Mouse (Mus musculus): Measurements from ENCODE around the gene Ppp6r1. TPM values are rescaled to one million over a fixed set of nuclear protein-coding genes. Genes with fewer than 3 reads are reported as not detected.

Gene Ppp6r1
- polyA plus RNA-seq, 1 experiment = 419 TPM

DNA sequence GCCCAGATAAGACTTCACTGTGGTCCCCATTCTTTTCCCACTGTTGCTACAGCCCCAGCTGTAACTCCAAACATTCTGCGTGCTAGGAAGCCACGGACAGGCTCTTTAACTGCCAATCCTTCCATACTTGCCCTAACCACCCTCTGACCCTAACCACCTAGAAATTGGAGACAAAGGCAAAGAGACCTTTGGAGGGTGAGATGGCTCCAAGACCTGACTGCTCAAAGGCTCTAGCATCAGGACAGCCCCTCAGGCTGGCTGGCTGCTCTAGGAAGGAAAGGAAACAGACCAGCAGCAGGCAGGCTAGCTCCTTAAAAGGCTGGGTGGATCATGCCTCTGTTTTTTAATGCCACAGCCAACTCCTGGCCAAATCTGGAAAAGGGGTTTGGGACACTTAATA lies 4.6 kb downstream of the Ppp6r1 start:
- DNase-seq = peak; percentile 37
- TF ChIP-seq POLR2A (IDR thresholded peaks at IDR 0.05; ENCODE audit: control insufficient read depth, extremely low read depth, insufficient read depth, low read length, poor library complexity) (no peak), CTCF (IDR thresholded peaks at IDR 0.05; ENCODE audit: borderline replicate concordance, control insufficient read depth, extremely low read depth, insufficient read depth, low read length, poor library complexity) (no peak)
- WGBS = 11% methylated on average over 2 of the region's 2 CpGs
- peak overlapping the region; percentile 100 for H3K27ac ChIP-seq (ENCODE audit: control insufficient read depth, insufficient read depth, low read length)
- H3K27me3 ChIP-seq (ENCODE audit: control insufficient read depth, insufficient read depth, low read length) = no peaks in the 10 kb centered on the region
- H3K36me3 ChIP-seq (ENCODE audit: control insufficient read depth, insufficient read depth, low read length) = no peaks in the 10 kb centered on the region
- peaks cover 35% of the 10 kb centered on the region for H3K4me1 ChIP-seq (replicated peaks; ENCODE audit: control insufficient read depth, insufficient read depth, low read length)
- peak overlapping the region; percentile 38 for H3K4me3 ChIP-seq (ENCODE audit: control insufficient read depth, insufficient read depth, low read length)

DNA sequence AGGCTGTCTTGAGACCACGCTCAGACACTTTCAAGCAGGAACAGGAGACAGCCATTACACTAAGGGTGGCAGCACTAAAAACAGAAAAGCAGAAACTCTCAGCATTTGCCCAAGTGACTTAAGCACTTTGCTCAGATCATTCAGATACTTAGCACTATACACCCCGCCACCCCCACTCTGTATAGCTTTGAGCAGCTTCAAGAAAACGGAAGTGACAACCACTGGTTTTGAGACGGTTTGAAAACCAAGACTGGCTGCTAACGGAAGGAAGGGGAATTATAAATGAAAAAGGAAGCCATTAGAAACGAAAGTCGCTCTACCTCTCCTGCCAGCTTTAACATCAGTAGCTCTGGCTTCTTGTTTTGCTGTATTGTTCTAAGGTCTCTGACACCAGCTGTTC lies 5.0 kb downstream of the Ppp6r1 start:
- peaks cover 35% of the 10 kb centered on the region for H3K4me1 ChIP-seq (replicated peaks; ENCODE audit: control insufficient read depth, insufficient read depth, low read length)
- peak overlapping the region; percentile 100 for H3K27ac ChIP-seq (ENCODE audit: control insufficient read depth, insufficient read depth, low read length)
- no peaks in the 10 kb centered on the region for H3K36me3 ChIP-seq (ENCODE audit: control insufficient read depth, insufficient read depth, low read length)
- TF ChIP-seq POLR2A (IDR thresholded peaks at IDR 0.05; ENCODE audit: control insufficient read depth, extremely low read depth, insufficient read depth, low read length, poor library complexity) (no peak), CTCF (IDR thresholded peaks at IDR 0.05; ENCODE audit: borderline replicate concordance, control insufficient read depth, extremely low read depth, insufficient read depth, low read length, poor library complexity) (no peak)
- H3K4me3 ChIP-seq (ENCODE audit: control insufficient read depth, insufficient read depth, low read length) = peak overlapping the region; percentile 54
- WGBS = 7% methylated on average over 7 of the region's 7 CpGs
- peak; percentile 87 for DNase-seq
- H3K27me3 ChIP-seq (ENCODE audit: control insufficient read depth, insufficient read depth, low read length) = no peaks in the 10 kb centered on the region

DNA sequence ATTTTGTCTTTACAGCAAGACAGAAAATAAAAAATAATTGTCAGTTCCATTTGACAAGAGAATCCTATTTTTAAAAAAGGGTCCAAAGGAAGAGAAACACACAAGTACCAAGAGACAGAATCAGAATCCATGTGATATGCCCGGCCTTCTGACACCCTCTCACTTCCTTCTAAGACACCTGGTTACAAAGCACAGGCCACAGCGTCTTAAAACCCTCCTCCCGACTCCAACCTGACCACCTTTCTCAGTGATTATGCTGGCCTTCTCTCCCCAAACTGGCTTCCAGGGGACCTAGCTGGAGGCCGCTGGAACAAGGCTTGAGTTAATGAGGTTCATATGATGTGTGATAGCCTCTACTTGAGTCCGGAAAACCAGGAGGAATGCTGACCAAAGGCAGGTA lies 5.5 kb downstream of the Ppp6r1 start:
- no peak for TF ChIP-seq POLR2A (IDR thresholded peaks at IDR 0.05; ENCODE audit: control insufficient read depth, extremely low read depth, insufficient read depth, low read length, poor library complexity)
- no peak for TF ChIP-seq CTCF (IDR thresholded peaks at IDR 0.05; ENCODE audit: borderline replicate concordance, control insufficient read depth, extremely low read depth, insufficient read depth, low read length, poor library complexity)
- Histone ChIP-seq H3K4me1 (replicated peaks; ENCODE audit: control insufficient read depth, insufficient read depth, low read length) (peaks cover 35% of the 10 kb centered on the region), H3K27me3 (ENCODE audit: control insufficient read depth, insufficient read depth, low read length) (no peaks in the 10 kb centered on the region), H3K4me3 (ENCODE audit: control insufficient read depth, insufficient read depth, low read length) (peak overlapping the region; percentile 54), H3K36me3 (ENCODE audit: control insufficient read depth, insufficient read depth, low read length) (no peaks in the 10 kb centered on the region), H3K27ac (ENCODE audit: control insufficient read depth, insufficient read depth, low read length) (peak overlapping the region; percentile 100)
- no peak for DNase-seq
- 7% methylated on average over 5 of the region's 5 CpGs for WGBS

DNA sequence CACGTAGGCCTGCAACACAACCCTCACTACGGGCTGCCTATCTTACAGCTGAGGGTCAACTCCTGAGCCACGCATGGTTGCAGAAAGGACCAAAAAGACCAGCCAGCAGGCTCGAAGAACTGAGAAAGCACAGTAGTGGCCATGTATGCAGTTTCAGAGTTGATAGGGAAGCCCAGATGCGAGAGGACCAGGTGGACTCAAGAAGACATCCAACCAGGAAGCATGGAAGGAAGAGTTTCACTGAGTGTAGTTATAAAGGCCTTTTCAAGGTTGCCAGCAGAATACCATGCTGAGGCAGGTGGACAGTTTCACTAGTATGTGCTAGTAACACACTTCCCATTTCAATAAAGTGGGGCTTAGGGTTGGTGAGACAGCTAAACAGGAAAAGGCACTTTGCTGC lies 6.1 kb downstream of the Ppp6r1 start:
- Histone ChIP-seq H3K36me3 (ENCODE audit: control insufficient read depth, insufficient read depth, low read length) (no peaks in the 10 kb centered on the region), H3K27ac (ENCODE audit: control insufficient read depth, insufficient read depth, low read length) (peak overlapping the region; percentile 100), H3K27me3 (ENCODE audit: control insufficient read depth, insufficient read depth, low read length) (no peaks in the 10 kb centered on the region), H3K4me3 (ENCODE audit: control insufficient read depth, insufficient read depth, low read length) (peak overlapping the region; percentile 10; the same call in 1 of the 2 replicates), H3K4me1 (replicated peaks; ENCODE audit: control insufficient read depth, insufficient read depth, low read length) (peaks cover 40% of the 10 kb centered on the region)
- TF ChIP-seq CTCF (IDR thresholded peaks at IDR 0.05; ENCODE audit: borderline replicate concordance, control insufficient read depth, extremely low read depth, insufficient read depth, low read length, poor library complexity) (no peak), POLR2A (IDR thresholded peaks at IDR 0.05; ENCODE audit: control insufficient read depth, extremely low read depth, insufficient read depth, low read length, poor library complexity) (no peak)
- no peak for DNase-seq
- 39% methylated on average over 5 of the region's 5 CpGs for WGBS

DNA sequence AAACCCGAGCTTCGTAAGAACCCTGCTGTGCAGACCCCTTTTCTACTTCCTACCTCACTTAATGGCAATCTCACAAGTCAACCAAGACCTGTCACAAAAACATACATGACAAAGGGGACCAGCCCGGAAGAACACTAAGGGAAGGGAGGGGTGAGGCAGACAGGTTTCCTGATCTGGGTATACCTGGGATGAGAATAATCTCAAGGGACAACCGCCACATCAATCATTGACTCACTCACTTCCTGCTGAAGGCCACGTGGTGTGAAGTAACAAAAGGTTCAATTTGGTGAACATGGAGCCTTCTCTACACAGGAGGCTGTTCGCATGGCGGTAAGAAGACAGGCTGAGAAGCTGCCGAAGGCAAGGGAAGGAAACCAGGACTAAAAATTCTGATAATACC lies 7.2 kb downstream of the Ppp6r1 start:
- H3K4me3 ChIP-seq (ENCODE audit: control insufficient read depth, insufficient read depth, low read length) = peak overlapping the region; percentile 14; the same call in 1 of the 2 replicates
- no peak for TF ChIP-seq POLR2A (IDR thresholded peaks at IDR 0.05; ENCODE audit: control insufficient read depth, extremely low read depth, insufficient read depth, low read length, poor library complexity)
- TF ChIP-seq CTCF (IDR thresholded peaks at IDR 0.05; ENCODE audit: borderline replicate concordance, control insufficient read depth, extremely low read depth, insufficient read depth, low read length, poor library complexity) = no peak
- H3K4me1 ChIP-seq (replicated peaks; ENCODE audit: control insufficient read depth, insufficient read depth, low read length) = peaks cover 39% of the 10 kb centered on the region
- peaks cover 2% of the 10 kb centered on the region for H3K36me3 ChIP-seq (ENCODE audit: control insufficient read depth, insufficient read depth, low read length)
- H3K27me3 ChIP-seq (ENCODE audit: control insufficient read depth, insufficient read depth, low read length) = no peaks in the 10 kb centered on the region
- WGBS = 6% methylated on average over 8 of the region's 8 CpGs
- peak overlapping the region; percentile 89 for H3K27ac ChIP-seq (ENCODE audit: control insufficient read depth, insufficient read depth, low read length)
- DNase-seq = peak; percentile 58

DNA sequence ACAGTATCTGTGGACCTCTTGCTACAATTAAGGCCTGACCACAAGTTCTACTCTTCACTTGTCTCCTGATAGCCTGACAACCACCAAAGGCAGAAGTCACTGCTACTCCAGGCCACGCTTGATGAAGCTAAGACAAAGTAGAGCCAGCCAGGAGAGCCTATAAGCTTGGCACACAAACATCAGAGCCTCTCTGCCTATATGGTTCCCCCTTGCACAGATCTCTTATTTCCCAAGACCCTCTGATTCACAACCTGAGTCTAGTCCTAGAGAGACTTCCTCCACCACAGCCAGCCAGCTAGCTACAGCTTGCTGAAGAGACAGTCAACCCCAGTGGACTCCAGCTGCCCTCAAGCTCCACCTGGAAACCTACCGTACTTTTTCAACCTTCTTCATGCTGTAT lies 10.8 kb downstream of the Ppp6r1 start:
- DNase-seq = no peak
- 86% methylated on average over 2 of the region's 2 CpGs for WGBS
- no peak overlapping the region for H3K4me3 ChIP-seq (ENCODE audit: control insufficient read depth, insufficient read depth, low read length)
- H3K27me3 ChIP-seq (ENCODE audit: control insufficient read depth, insufficient read depth, low read length) = no peaks in the 10 kb centered on the region
- peaks cover 36% of the 10 kb centered on the region for H3K4me1 ChIP-seq (replicated peaks; ENCODE audit: control insufficient read depth, insufficient read depth, low read length)
- H3K36me3 ChIP-seq (ENCODE audit: control insufficient read depth, insufficient read depth, low read length) = peaks cover 38% of the 10 kb centered on the region
- no peak overlapping the region for H3K27ac ChIP-seq (ENCODE audit: control insufficient read depth, insufficient read depth, low read length)
- TF ChIP-seq CTCF (IDR thresholded peaks at IDR 0.05; ENCODE audit: borderline replicate concordance, control insufficient read depth, extremely low read depth, insufficient read depth, low read length, poor library complexity) (no peak), POLR2A (IDR thresholded peaks at IDR 0.05; ENCODE audit: control insufficient read depth, extremely low read depth, insufficient read depth, low read length, poor library complexity) (no peak)

DNA sequence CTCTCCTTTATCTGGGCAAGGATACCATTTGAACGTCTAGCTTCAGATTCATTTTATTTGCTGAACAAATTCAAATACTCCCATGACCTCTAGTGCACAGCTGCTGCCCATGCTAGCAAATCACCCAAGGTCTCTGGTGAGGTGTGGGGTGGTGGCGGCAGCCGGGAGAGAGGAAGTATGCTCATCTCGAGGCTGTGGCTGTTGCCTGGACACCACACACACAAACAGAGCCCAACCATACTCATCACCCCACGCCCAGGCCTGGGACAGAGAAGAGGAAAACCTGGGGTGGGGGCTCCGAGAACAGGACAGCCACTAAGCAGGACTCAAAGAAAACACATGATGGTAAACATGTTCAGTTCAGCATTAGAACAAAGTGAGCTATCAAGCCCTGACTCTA lies 11.5 kb downstream of the Ppp6r1 start:
- H3K4me3 ChIP-seq (ENCODE audit: control insufficient read depth, insufficient read depth, low read length) = no peak overlapping the region
- no peaks in the 10 kb centered on the region for H3K27me3 ChIP-seq (ENCODE audit: control insufficient read depth, insufficient read depth, low read length)
- H3K27ac ChIP-seq (ENCODE audit: control insufficient read depth, insufficient read depth, low read length) = no peak overlapping the region
- no peak for DNase-seq
- peaks cover 45% of the 10 kb centered on the region for H3K36me3 ChIP-seq (ENCODE audit: control insufficient read depth, insufficient read depth, low read length)
- H3K4me1 ChIP-seq (replicated peaks; ENCODE audit: control insufficient read depth, insufficient read depth, low read length) = peaks cover 30% of the 10 kb centered on the region
- 35% methylated on average over 6 of the region's 6 CpGs for WGBS
- no peak for TF ChIP-seq POLR2A (IDR thresholded peaks at IDR 0.05; ENCODE audit: control insufficient read depth, extremely low read depth, insufficient read depth, low read length, poor library complexity)
- TF ChIP-seq CTCF (IDR thresholded peaks at IDR 0.05; ENCODE audit: borderline replicate concordance, control insufficient read depth, extremely low read depth, insufficient read depth, low read length, poor library complexity) = no peak

All from thymus, adult 2 months (tissue).